Mouse (Mus musculus) c-Kit-positive CD71-positive TER-119-positive erythroid progenitor cells, embryonic 14.5 days (primary cell): ENCODE results near the gene Apex1.
"Not testable (repeated sequence)": the region's sequence is repeated elsewhere in the genome, so short reads cannot be mapped to it uniquely, and the experiment has no call there.

Experiments used
- DNase-seq: peaks from one replicate; pipeline ENCODE4 v3.0.0-alpha.2; 2013; ENCODE audit warnings: low spot score

Apex1 gene

GRCm38 (mm10) chr14:50924281-50925064, at the start of gene Apex1, which contains the start of gene Osgep:
Gene Apex1, plus strand, starts transcription at chr14:50924968.
Gene Osgep, minus strand, starts transcription at chr14:50924893.
- peak; percentile 96 for DNase-seq

DNA sequence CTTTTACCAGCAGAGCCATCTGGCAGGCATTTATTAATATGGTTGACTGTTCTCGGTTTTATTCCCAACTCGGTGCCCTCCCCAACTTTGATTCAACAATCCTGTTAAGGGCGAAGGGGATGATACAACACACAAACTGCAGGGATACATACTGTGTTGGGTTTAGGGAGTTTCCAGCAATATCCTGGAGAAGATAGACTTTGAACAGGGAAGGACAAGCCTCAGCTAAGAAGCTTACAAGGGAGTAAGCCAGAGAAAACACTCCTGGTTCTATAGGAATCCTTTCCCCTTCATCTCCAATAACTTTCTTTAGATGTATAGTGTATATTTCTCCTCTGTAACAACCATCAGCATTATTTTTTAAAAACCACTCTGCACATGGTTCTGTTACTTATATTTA, 49.6 kb upstream of the Apex1 start:
- no peak for DNase-seq

DNA sequence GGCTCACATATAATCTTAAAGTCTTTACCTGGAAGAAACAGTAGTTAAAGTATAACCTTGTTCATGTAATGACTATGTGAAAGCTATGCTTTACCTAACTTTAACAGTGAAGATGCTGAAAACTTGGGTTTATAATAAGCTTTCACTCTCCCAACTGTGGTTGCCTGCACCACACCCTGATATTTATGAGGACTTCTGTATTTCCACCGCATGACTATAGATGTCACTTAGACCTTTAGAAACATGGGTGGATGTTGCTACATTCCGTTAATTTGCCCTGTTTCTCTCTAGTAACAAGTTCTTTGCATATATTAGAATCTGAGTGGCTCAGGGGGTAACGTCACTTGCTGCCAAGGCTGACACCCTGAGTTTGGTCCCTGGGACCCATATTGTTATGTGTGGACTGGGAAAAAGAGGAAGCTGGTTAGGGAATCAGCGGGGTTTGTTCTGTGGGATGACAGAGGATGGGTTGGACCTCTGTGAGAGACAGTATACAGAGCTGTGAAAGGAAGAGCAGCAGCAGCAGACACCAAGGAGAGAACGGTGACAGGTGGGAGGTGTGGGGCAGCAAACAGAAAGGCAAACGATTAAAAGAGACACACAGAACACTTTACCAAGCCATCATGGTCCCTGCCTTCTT, 49.1 kb upstream of the Apex1 start:
- no peak for DNase-seq

DNA sequence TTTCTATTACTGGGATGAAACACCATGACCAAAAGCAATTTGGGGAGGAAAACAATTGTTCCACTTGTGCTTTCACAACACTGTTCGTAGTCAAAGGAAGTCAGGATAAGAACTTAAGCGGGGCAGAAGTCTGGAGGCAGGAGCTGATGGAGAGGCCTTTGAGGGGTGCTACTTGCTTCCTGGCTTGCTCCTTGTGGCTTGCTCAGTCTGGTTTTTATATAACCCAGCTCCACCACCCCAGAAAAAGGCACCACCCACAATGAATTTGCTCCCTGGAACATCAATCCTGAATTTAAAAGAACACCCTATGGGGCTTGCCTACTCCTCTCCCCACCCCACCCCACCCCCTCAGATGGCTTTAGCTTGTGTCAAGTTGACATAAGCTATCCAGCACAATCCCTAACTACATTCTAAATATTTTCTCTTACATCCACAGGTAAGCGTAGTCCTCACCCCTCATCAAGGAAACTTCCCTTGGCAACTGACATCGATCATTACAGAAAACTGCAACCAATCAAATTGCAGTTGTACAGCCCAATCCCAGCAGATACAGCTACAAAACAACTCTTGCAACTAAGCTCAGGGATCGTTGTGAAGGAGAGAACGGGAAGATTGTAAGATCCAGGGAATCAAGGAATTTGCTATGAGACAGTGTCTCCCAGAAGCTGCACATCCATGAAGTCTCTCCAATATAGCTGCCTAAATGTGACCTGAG, 48.4 kb upstream of the Apex1 start:
- DNase-seq = no peak

DNA sequence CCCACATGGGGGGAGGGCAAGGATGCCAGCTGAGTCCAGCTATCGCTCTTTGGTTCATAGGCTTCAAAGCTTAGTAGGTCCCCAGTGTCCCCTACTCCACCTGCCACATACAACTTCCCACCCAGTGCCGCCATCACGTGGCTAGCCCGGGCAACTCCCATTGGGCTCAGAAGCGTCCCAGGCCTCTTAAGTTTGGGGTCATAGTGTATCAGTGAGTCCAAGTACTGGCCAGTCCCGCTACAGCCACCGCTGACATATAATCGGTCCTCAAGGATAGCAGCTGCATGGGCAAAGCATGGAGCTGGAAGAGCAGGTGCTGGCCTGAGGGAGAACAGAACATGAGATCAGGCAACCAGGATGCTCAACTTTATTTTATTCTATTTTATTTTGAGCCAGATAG, 33.1 kb upstream of the Apex1 start:
- DNase-seq = no peak

DNA sequence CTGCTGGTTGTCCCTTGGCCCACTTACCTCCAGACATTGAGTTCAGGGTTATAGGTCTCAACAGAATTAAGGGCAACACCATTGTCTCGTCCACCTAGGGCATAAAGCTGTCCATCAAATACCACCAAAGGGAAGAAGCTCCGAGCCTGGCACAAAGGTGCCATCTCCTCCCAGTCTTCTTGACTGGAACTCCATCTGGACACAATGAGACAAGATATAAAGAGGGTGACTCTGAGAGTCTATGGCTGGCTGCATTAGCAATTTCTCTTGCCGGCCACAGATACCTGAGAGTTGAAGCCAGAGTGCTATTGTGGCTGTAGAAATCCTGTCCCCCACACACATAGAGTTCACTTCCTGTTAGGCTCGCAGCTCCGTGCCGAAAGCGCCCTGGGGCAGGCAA, 32.7 kb upstream of the Apex1 start:
- no peak for DNase-seq

GRCm38 (mm10) chr14:50892541-50893459, 32.0 kb upstream of the Apex1 start:
- no peak for DNase-seq

DNA sequence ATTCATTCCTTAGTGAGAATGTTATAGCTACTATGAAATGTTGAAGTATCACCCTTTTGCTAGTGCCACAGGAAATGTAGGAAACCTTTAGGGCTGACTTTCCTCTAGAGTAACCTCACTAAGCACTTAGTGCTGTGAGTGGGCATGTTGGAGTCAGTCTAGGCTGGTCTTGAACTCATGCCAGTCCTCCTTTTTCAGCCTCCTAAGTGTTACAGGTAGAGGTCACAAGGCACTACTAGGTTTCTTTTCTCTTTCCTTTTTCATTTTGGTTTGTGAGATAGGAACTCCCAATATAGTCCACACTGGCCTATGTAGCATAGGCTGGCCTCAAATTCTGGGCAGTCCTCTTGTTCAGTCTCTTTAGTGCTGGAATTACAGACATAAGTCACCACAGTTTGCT, 29.4 kb upstream of the Apex1 start:
- DNase-seq = no peak

DNA sequence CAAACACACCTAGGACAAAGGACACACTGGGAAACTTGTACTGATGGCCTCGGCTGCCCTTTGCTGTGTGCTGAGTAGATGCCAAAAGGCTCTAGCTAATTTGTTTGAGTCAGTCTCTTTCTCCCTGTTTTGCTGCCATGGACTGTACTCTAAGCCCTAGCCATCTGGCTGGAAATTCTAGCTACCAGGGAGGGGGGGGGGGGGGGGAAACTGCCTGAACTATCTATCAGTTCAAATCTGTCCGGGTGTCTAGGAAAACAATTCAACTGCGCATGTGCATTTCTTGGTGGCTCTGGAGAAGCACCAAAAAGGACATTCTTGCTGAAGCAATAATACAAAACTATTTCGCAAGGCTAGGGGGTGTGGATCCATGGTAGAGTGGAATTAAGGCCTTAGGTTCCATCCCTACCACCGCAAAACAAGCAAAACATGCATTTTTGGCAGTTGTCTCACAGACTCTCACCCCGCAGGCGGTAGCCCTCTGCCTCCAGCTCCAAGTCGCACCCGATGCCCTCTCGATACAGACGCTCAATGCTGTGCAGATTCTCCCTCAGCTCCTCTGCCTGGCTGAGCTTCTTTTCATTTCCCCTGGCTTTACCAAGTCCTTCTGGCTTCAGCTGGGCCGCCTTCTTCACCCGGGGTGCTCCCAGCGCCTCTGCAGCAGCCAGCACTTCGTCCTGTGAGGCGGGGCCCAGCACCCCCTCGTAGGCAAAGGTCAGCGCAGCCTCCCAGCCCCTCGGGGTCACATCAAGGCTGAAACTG, 28.6 kb upstream of the Apex1 start:
- DNase-seq = no peak

GRCm38 (mm10) chr14:50896747-50897373, 27.9 kb upstream of the Apex1 start:
- DNase-seq = no peak

DNA sequence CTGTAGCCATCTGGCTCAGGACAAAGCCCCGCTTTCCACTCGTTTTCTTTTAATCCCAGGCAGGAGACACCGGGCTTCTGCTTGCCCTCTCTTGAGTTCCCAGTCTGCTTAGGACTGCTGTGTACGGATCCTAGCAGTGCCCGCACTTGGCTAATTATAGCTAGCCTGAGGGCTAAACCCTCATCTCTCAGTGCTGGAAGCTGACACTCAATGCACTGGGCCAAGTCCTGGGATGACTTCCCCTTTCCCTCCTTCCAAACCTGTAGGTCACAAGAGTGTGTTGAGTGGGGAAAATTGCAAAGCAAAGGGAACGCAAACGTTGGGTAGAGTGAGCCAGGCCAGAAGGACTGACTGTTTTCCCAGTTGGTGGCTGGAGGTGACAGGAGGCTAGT, 27.4 kb upstream of the Apex1 start, which contains the start of gene Klhl33:
TSS of gene Klhl33 (minus strand) at position 134 of the 392 bp plus-strand sequence.
- no peak for DNase-seq

DNA sequence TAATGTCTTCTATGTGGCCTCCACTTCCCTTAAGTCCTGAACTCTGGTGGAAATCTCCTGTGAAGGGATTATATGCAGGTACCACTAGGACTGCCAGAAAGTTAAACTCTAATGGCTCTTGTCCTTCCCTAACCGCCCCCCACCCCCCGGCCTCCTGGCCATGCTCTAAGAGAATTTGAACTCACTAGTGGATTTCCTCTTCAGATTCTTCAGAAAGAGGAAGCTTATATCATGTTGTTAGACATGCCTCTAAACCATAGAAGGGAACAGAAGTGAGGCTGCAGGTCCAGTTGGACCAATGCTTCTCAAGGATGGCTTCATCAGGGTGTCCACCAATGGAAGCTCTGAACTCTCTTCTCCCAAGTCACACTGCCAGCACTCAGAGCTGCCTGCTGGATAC, 26.8 kb upstream of the Apex1 start:
- DNase-seq = not testable (repeated sequence)

DNA sequence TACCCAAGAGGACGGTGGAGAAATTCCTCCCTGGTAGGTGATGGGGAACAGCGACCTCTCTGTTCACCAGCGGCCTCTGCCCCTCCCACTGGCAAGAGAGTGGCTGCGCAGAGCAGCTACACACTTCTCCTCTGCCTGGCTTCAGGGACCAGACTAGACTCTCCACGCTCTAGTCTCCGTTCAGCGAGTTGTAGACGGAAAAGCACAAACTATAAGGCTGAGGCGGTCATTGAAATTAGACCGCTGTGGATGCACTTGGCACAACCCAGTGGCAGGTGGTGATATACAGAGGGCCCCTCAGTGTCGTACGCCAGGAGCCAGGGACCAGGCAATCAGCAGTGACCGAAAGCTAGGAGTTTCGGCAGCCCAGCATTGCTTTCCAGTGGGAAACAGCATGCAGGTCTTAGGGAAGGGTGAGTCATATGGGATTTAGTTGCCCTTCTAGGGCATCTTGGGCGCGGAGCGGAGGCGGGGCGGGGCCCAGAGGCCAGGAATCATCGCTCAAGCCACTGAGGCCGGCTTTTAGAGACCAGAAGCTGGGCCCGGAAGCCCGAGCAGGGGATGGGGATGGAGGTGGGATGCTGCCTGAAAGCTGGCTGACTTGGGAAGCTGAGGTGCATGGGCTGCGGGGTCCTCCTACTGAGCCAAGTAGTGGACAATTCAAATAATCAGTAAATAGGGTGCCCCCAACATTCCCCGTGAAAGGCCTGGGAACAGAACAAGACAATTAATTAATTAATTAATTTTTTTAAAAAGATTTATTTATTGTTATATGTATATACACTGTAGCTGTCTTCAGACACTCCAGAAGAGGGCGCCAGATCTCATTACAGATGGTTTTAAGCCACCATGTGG, 20.6 kb upstream of the Apex1 start:
- DNase-seq = no peak

- no peak for DNase-seq
These were observed 20.0 kb upstream of the Apex1 start for GRCm38 (mm10) chr14:50904828-50905129.

- DNase-seq = not testable (repeated sequence)
These were observed 19.4 kb upstream of the Apex1 start for GRCm38 (mm10) chr14:50905327-50905726.

GRCm38 (mm10) chr14:50908126-50908525, 16.6 kb upstream of the Apex1 start:
- DNase-seq = no peak

DNA sequence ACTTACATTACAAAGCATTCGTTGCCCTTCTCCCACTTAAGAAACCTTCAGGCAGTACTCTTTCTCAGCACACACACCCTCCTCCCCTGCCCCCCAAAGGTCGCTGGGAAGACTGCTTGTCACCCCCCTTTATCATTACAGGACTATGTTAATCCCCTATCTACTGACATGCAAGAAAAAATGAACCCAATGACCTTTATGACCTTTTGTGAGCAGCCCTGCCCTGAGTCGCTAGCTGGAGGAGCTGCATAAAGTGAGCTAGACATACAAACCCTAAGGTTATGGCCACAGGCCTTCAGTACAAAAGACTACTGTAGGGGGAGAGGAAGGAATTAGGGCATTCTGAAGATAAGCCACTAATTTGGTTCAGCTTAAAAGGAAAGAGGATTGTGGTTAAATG, 13.4 kb upstream of the Apex1 start:
- DNase-seq = no peak

DNA sequence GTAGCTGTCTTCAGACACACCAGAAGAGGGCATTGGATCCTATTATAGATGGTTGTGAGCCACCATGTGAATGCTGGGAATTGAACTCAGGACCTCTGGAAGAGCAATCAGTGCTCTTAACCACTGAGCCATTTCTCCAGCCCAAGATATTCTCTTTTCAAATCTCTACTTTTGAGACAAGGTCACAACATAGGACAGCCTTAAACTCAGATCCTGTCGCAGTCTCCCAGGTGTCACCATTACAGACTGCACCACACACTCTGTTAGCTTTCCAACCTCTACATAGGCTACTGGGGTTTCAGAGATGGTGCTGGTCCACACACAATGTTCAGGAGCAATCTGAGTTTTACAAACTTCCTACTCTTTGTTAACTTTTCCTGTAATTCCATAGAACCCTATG, 1.3 kb upstream of the Apex1 start:
- not testable (repeated sequence) for DNase-seq

DNA sequence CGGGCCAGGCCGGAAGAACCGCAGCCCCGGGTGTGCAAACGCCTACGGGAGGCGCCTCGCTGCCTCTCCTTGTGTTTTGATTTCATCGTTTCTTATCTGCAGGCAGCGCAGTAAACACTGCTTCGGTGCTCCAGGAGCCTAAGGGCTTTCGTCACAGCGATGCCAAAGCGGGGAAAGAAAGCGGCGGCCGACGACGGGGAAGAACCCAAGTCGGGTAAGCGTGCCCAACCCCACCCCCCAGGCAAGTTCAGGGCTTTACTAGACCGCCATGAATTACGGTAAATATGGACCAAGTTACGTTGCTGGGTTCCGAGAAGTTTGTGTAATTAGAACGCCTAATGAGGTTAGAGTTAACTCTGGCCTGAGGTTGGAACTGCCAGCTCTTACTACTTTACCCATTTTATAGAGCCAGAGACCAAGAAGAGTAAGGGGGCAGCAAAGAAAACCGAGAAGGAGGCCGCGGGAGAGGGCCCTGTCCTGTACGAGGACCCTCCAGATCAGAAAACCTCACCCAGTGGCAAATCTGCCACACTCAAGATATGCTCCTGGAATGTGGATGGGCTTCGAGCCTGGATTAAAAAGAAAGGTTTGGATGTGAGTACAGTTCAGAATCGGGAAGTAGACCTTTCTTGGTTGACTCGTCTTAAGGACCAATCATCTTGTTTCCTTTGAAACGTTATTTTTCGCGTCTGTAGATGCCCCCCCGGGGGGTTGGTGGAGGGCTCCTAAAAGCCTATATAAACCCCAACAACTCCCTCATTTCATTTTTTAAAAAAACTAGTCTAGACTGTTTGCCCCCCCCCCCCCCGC, 548 bp downstream of the Apex1 start:
- DNase-seq = no peak
